Mouse (Mus musculus) stomach, embryonic 16.5 days (tissue): ENCODE data around the gene Atp6v1e2. TPM values are rescaled to one million over a fixed set of nuclear protein-coding genes. Genes with fewer than 3 reads are reported as not detected.

ENCODE experiments used
- ATAC-seq: fragments of 200-750 bp; cut with Nextera tagmentation; 2 replicates; pipeline ENCODE4 v1.8.0; 2017; ENCODE audit warnings: moderate number of reproducible peaks, moderate TSS enrichment; ENCODE audit not compliant: insufficient read depth, low FRiP score
- H3K27ac ChIP-seq: fragments of 300-500 bp; sonication (generic); 2 replicates; pipeline ENCODE4 v1.5.1; 2014; ENCODE audit warnings: low read length
- H3K27me3 ChIP-seq: fragments of 300-500 bp; sonication (generic); 2 replicates; pipeline ENCODE4 v1.6.1; 2014; ENCODE audit warnings: low read length, control low read depth, mixed read lengths; ENCODE audit not compliant: control insufficient read depth, insufficient read depth
- H3K36me3 ChIP-seq: fragments of 300-500 bp; sonication (generic); 2 replicates; pipeline ENCODE4 v1.6.1; 2014; ENCODE audit warnings: low read length; ENCODE audit not compliant: control insufficient read depth, insufficient read depth
- H3K4me1 ChIP-seq: fragments of 300-500 bp; sonication (generic); 2 replicates; pipeline ENCODE4 v1.6.1; 2014; ENCODE audit warnings: low read length, control low read depth, mixed read lengths; ENCODE audit not compliant: control insufficient read depth, insufficient read depth
- H3K4me2 ChIP-seq: fragments of 300-500 bp; sonication (generic); 2 replicates; pipeline ENCODE4 v1.6.1; 2014; ENCODE audit warnings: low read depth, low read length, mixed read lengths
- H3K4me3 ChIP-seq: fragments of 300-500 bp; sonication (generic); replicated peaks from 2 replicates; pipeline ENCODE4 v1.5.1; 2014; ENCODE audit warnings: mild to moderate bottlenecking, low read length
- H3K9ac ChIP-seq: fragments of 300-500 bp; sonication (generic); 2 replicates; pipeline ENCODE4 v1.6.1; 2014; ENCODE audit warnings: low read length
- H3K9me3 ChIP-seq: fragments of 300-500 bp; sonication (generic); replicated peaks from 2 replicates; pipeline ENCODE4 v1.6.1; 2016; ENCODE audit warnings: low read length, control low read depth; ENCODE audit not compliant: control insufficient read depth
- WGBS: fragments of 180-500 bp; shearing (Covaris S2); extraction: QIAGEN DNeasy Blood & Tissue Kit; methylation state at CpG from one replicate; pipeline ENCODE4 v1.1.7; 2014; 5-methylcytosine and 5-hydroxymethylcytosine counted together
- polyA plus RNA-seq: library from polyadenylated mRNA; unstranded; fragments of >200 nt; fragmentation: Nextera tagmentation; extraction: Ambion mirVana; gene quantifications from 2 replicates; pipeline ENCODE4 v1.2.1, GENCODE M21; 2015

The Atp6v1e2 gene
- polyA plus RNA-seq, 1 experiment from 2014 or later: 0.18 TPM

DNA sequence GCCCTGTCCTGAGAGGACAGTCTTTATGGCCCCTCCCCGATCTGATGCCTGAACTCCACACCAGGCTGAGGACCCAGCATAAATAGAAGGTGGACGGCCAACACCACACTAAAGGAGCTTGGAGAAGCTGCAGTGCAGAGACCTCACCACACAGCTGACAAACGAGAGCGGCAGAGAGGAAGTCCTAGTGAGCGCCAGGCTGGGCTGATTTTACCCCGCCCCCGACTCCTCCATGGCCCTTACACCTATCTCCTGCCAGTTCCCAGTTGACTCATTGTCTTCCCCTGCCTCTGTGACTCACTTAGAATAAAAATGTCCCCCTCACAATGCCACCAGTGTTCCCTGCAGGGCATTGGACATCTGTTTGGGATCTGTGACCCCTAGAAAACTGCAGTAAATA, 44.1 kb downstream of the Atp6v1e2 start:
- no peak for ATAC-seq
- H3K27ac ChIP-seq: no peak overlapping the region
- no peaks in the 10 kb centered on the region for H3K9me3 ChIP-seq
- WGBS: 24% methylated on average over 7 of the region's 7 CpGs
- H3K9ac ChIP-seq: no peak overlapping the region
- no peak overlapping the region for H3K4me3 ChIP-seq
- no peaks in the 10 kb centered on the region for H3K27me3 ChIP-seq
- H3K36me3 ChIP-seq: no peaks in the 10 kb centered on the region
- no peak overlapping the region for H3K4me2 ChIP-seq
- H3K4me1 ChIP-seq: peaks cover 8% of the 10 kb centered on the region; the same call in 1 of the 2 replicates

DNA sequence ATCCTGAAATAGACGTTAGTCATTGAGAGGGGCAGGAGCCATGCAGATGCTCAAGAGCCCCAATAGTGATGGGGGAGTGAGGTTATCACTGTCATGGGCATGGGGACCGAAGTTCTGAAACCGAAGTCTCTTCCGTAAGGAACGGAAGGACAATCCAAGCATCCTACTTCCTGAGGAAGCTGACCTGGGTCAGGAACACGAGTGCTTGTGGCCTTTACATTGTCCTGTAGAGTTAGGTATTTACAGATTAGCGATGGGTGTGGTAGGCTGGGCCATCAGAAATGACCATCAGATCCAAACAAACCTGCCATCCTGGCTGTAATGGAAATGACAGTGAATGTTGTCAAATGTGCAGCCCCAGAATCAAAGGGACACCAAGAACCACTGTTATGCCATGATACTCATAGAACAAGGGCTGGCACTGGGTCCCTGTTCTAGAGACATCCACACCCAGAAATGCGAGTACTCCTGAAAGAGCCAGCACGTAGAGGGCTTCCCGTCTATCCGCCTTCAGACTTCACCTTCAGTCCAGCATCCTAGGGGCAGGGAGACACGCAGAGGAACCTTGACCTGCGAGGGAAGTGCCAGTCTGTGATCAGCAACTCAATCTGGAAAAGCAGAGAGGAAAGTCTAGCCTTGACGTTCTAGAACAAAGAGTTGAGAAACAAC, 45.2 kb downstream of the Atp6v1e2 start:
- Histone ChIP-seq H3K4me1 (peaks cover 8% of the 10 kb centered on the region; the same call in 1 of the 2 replicates), H3K4me2 (no peak overlapping the region), H3K36me3 (no peaks in the 10 kb centered on the region), H3K27me3 (no peaks in the 10 kb centered on the region), H3K27ac (no peak overlapping the region), H3K9me3 (no peaks in the 10 kb centered on the region), H3K4me3 (no peak overlapping the region), H3K9ac (no peak overlapping the region)
- no peak for ATAC-seq
- 87% methylated on average over 14 of the region's 14 CpGs for WGBS

GRCm38 (mm10) chr17:86900564-86900963, 47.1 kb downstream of the Atp6v1e2 start:
- Histone ChIP-seq H3K4me3 (no peak overlapping the region), H3K9me3 (no peaks in the 10 kb centered on the region), H3K4me1 (peaks cover 7% of the 10 kb centered on the region; the same call in 1 of the 2 replicates), H3K4me2 (no peak overlapping the region), H3K9ac (no peak overlapping the region), H3K27me3 (no peaks in the 10 kb centered on the region), H3K27ac (no peak overlapping the region), H3K36me3 (no peaks in the 10 kb centered on the region)
- ATAC-seq: no peak
- WGBS: 66% methylated on average over 5 of the region's 5 CpGs

GRCm38 (mm10) chr17:86899821-86900220, 47.9 kb downstream of the Atp6v1e2 start:
- Histone ChIP-seq H3K27me3 (no peaks in the 10 kb centered on the region), H3K27ac (no peak overlapping the region), H3K4me1 (no peaks in the 10 kb centered on the region), H3K36me3 (no peaks in the 10 kb centered on the region), H3K4me2 (no peak overlapping the region), H3K9me3 (no peaks in the 10 kb centered on the region), H3K4me3 (no peak overlapping the region), H3K9ac (no peak overlapping the region)
- ATAC-seq: no peak
- WGBS: 81% methylated on average over 5 of the region's 5 CpGs

GRCm38 (mm10) chr17:86897486-86898165, 50.1 kb downstream of the Atp6v1e2 start:
- no peak for ATAC-seq
- WGBS: 92% methylated on average over 6 of the region's 6 CpGs
- Histone ChIP-seq H3K27ac (no peak overlapping the region), H3K36me3 (no peaks in the 10 kb centered on the region), H3K4me3 (no peak overlapping the region), H3K9ac (no peak overlapping the region), H3K4me1 (no peaks in the 10 kb centered on the region), H3K9me3 (no peaks in the 10 kb centered on the region), H3K27me3 (no peaks in the 10 kb centered on the region), H3K4me2 (no peak overlapping the region)

DNA sequence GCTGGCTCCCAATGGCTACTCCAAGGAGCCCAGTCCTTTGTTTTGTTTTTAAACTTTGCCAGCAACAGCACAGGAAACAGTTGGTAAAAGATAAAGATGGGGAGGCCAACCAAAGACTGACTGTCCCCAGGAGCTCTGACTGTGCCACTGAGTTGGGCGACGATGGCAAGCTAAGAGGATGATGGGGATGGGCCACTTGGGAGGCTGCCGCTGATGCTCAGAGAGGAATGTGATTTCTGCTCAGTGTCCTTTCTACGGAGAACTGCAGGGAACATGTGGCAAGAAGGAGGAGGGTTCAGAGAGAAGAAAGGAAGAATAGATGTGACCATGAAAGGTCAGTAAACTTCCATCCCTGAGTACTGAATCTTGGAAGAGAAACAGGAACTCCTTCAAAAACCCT, 52.5 kb downstream of the Atp6v1e2 start:
- Histone ChIP-seq H3K4me3 (no peak overlapping the region), H3K27me3 (no peaks in the 10 kb centered on the region), H3K9me3 (no peaks in the 10 kb centered on the region), H3K4me2 (no peak overlapping the region), H3K4me1 (no peaks in the 10 kb centered on the region), H3K36me3 (no peaks in the 10 kb centered on the region), H3K9ac (no peak overlapping the region), H3K27ac (no peak overlapping the region)
- WGBS: 79% methylated on average over 4 of the region's 4 CpGs
- no peak for ATAC-seq

Other genes starting within 250 kb of the Atp6v1e2 start
- 5.3 and 5.8 TPM in 2 replicates for gene Epas1, start 194.2 kb downstream of the Atp6v1e2 start, polyA plus RNA-seq
- gene Tmem247, start 30.5 kb downstream of the Atp6v1e2 start, polyA plus RNA-seq: not detected in 2 replicates
- 9.0 and 11.1 TPM in 2 replicates for gene Rhoq, start 15.2 kb upstream of the Atp6v1e2 start, polyA plus RNA-seq
- gene Pigf, start 77.5 kb upstream of the Atp6v1e2 start, polyA plus RNA-seq: 51.8 and 52.4 TPM in 2 replicates
- gene Cript, start 77.7 kb upstream of the Atp6v1e2 start, polyA plus RNA-seq: 115 and 120 TPM in 2 replicates
- 7.9 and 8.7 TPM in 2 replicates for gene Socs5, start 159.8 kb upstream of the Atp6v1e2 start, polyA plus RNA-seq